Mouse (Mus musculus) forebrain, embryonic 16.5 days (tissue): ENCODE results near the gene Nprl3. TPM values are rescaled to one million over a fixed set of nuclear protein-coding genes. Genes with fewer than 3 reads are reported as not detected.
"Not testable (repeated sequence)": the region's sequence is repeated elsewhere in the genome, so short reads cannot be mapped to it uniquely, and the experiment has no call there.

ENCODE experiments used
- ATAC-seq: fragments of 200-750 bp; cut with Nextera tagmentation; 2 replicates; pipeline ENCODE4 v1.8.0; 2017; ENCODE audit warnings: mild to moderate bottlenecking, moderate library complexity
- H3K27ac ChIP-seq: fragments of 300-500 bp; sonication (generic); 2 replicates; pipeline ENCODE4 v1.5.1; 2014; ENCODE audit warnings: low read length, control low read depth
- H3K27me3 ChIP-seq: fragments of 300-500 bp; sonication (generic); replicated peaks from 2 replicates; pipeline ENCODE4 v1.6.1; 2014; ENCODE audit warnings: low read length; ENCODE audit not compliant: control insufficient read depth, insufficient read depth
- H3K36me3 ChIP-seq: fragments of 300-500 bp; sonication (generic); 2 replicates; pipeline ENCODE4 v1.6.1; 2014; ENCODE audit not compliant: control insufficient read depth, insufficient read depth
- H3K4me1 ChIP-seq: fragments of 300-500 bp; sonication (generic); replicated peaks from 2 replicates; pipeline ENCODE4 v1.6.1; 2014; ENCODE audit warnings: low read length; ENCODE audit not compliant: control insufficient read depth, insufficient read depth
- H3K4me2 ChIP-seq: fragments of 300-500 bp; sonication (generic); 2 replicates; pipeline ENCODE4 v1.6.1; 2014; ENCODE audit warnings: mild to moderate bottlenecking, low read length, control low read depth
- H3K4me3 ChIP-seq: fragments of 300-500 bp; sonication (generic); replicated peaks from 2 replicates; pipeline ENCODE4 v1.5.1; 2014; ENCODE audit warnings: mild to moderate bottlenecking, low read length, control low read depth
- H3K9ac ChIP-seq: fragments of 300-500 bp; sonication (generic); replicated peaks from 2 replicates; pipeline ENCODE4 v1.6.1; 2014; ENCODE audit warnings: low read depth, low read length, control low read depth
- H3K9me3 ChIP-seq: fragments of 300-500 bp; sonication (generic); 2 replicates; pipeline ENCODE4 v1.6.1; 2016; ENCODE audit warnings: low read length; ENCODE audit not compliant: control insufficient read depth
- WGBS: fragments of 180-500 bp; shearing (Covaris S2); extraction: QIAGEN DNeasy Blood & Tissue Kit; methylation state at CpG from one replicate; pipeline ENCODE4 v1.1.7; 2014; 5-methylcytosine and 5-hydroxymethylcytosine counted together
- polyA plus RNA-seq: library from polyadenylated mRNA; unstranded; fragments of >200 nt; fragmentation: Nextera tagmentation; extraction: Ambion mirVana; gene quantifications from 2 replicates; pipeline ENCODE4 v1.2.1, GENCODE M21; 2015

The Nprl3 gene
- polyA plus RNA-seq, 1 experiment from 2014 or later: 56.7 TPM

- H3K9me3 ChIP-seq, H3K36me3 ChIP-seq, H3K27ac ChIP-seq, H3K4me1 ChIP-seq, H3K27me3 ChIP-seq: not testable (repeated sequence)
- H3K4me3 ChIP-seq: peak within 1 kb of the TSS; percentile 30
- 0 out of 2 replicates have a peak within 1 kb of the TSS, but pooled peaks have one; percentile 25 for H3K9ac ChIP-seq
- peak within 1 kb of the TSS; percentile 46 for H3K4me2 ChIP-seq
- 7% methylated on average over 16 of the region's 16 CpGs for WGBS
- ATAC-seq: peak; percentile 72
Observed at GRCm38 (mm10) chr11:32299865-32300264, 32.4 kb upstream of the Nprl3 start, which contains the start of gene Hbq1a. Gene Hbq1a (plus strand): TSS chr11:32300069.

- Histone ChIP-seq H3K9me3 (no peaks in the 10 kb centered on the region), H3K27me3 (no peaks in the 10 kb centered on the region), H3K9ac (no peak overlapping the region), H3K4me3 (no peak overlapping the region), H3K4me1 (peaks cover 4% of the 10 kb centered on the region), H3K36me3 (no peaks in the 10 kb centered on the region), H3K4me2 (no peak overlapping the region), H3K27ac (no peak overlapping the region)
- 99% methylated on average over 2 of the region's 2 CpGs for WGBS
- ATAC-seq: no peak
Observed at GRCm38 (mm10) chr11:32298532-32298918, 31.0 kb upstream of the Nprl3 start.

GRCm38 (mm10) chr11:32297866-32298531 lies 30.5 kb upstream of the Nprl3 start:
- no peak for ATAC-seq
- Histone ChIP-seq H3K9me3 (no peaks in the 10 kb centered on the region), H3K27ac (no peak overlapping the region), H3K4me2 (no peak overlapping the region), H3K4me3 (no peak overlapping the region), H3K9ac (no peak overlapping the region), H3K27me3 (no peaks in the 10 kb centered on the region), H3K36me3 (no peaks in the 10 kb centered on the region), H3K4me1 (peaks cover 1% of the 10 kb centered on the region)
- 88% methylated on average over 1 of the region's 1 CpGs for WGBS

- H3K4me2 ChIP-seq, H3K9me3 ChIP-seq, H3K27ac ChIP-seq, ATAC-seq, H3K4me1 ChIP-seq, H3K27me3 ChIP-seq, H3K9ac ChIP-seq, H3K36me3 ChIP-seq, H3K4me3 ChIP-seq: not testable (repeated sequence)
- 62% methylated on average over 2 of the region's 2 CpGs for WGBS
Observed at GRCm38 (mm10) chr11:32297417-32297816, 29.9 kb upstream of the Nprl3 start.

- not testable (repeated sequence) for H3K27ac ChIP-seq, H3K9ac ChIP-seq, H3K4me1 ChIP-seq, ATAC-seq, H3K36me3 ChIP-seq, H3K4me2 ChIP-seq, H3K27me3 ChIP-seq, H3K9me3 ChIP-seq, H3K4me3 ChIP-seq
- no CpG with 5 or more reads among the region's 4 CpGs for WGBS
Observed at GRCm38 (mm10) chr11:32296203-32296602, 28.7 kb upstream of the Nprl3 start, which contains the start of gene Hba-a2. Gene Hba-a2 (plus strand): TSS chr11:32296489.

- not testable (repeated sequence) for H3K4me3 ChIP-seq, H3K27ac ChIP-seq, H3K9ac ChIP-seq, H3K27me3 ChIP-seq, H3K9me3 ChIP-seq, H3K4me2 ChIP-seq, H3K36me3 ChIP-seq, ATAC-seq, H3K4me1 ChIP-seq
- WGBS: 66% methylated on average over 3 of the region's 3 CpGs
Observed at GRCm38 (mm10) chr11:32293479-32293878, 26.0 kb upstream of the Nprl3 start.

GRCm38 (mm10) chr11:32292819-32293218 lies 25.3 kb upstream of the Nprl3 start:
- H3K4me1 ChIP-seq, ATAC-seq, H3K9me3 ChIP-seq, H3K9ac ChIP-seq, H3K36me3 ChIP-seq, H3K4me3 ChIP-seq, H3K27me3 ChIP-seq, H3K27ac ChIP-seq, H3K4me2 ChIP-seq: not testable (repeated sequence)
- WGBS: 85% methylated on average over 4 of the region's 4 CpGs

- H3K4me3 ChIP-seq: no peak overlapping the region; the same call in 1 of the 2 replicates
- H3K9me3 ChIP-seq: no peaks in the 10 kb centered on the region
- H3K27ac ChIP-seq: no peak overlapping the region
Observed at GRCm38 (mm10) chr11:32287493-32287825, 20.0 kb upstream of the Nprl3 start.

GRCm38 (mm10) chr11:32286695-32287492 lies 19.4 kb upstream of the Nprl3 start, which contains the start of gene Hbq1b:
Gene Hbq1b (plus strand): TSS chr11:32286965.
- not testable (repeated sequence) for H3K27ac ChIP-seq, H3K4me1 ChIP-seq, H3K27me3 ChIP-seq, H3K9me3 ChIP-seq, H3K36me3 ChIP-seq
- H3K9ac ChIP-seq: peak within 1 kb of the TSS; percentile 36; the same call in 1 of the 2 replicates
- 20% methylated on average over 30 of the region's 33 CpGs for WGBS
- ATAC-seq: peak; percentile 86
- H3K4me2 ChIP-seq: peak within 1 kb of the TSS; percentile 42
- H3K4me3 ChIP-seq: peak within 1 kb of the TSS; percentile 32

More at GRCm38 (mm10) chr11:32287493-32287825, 20.0 kb upstream of the Nprl3 start:
- Histone ChIP-seq H3K36me3 (no peaks in the 10 kb centered on the region), H3K9ac (no peak overlapping the region), H3K4me2 (no peak overlapping the region), H3K4me1 (0 out of 2 replicates have a peak, but pooled peaks cover 2% of the 10 kb centered on the region), H3K27me3 (0 out of 2 replicates have a peak, but pooled peaks cover 2% of the 10 kb centered on the region)
- no peak for ATAC-seq
- WGBS: 72% methylated on average over 9 of the region's 9 CpGs
